Mouse (Mus musculus) ES-Bruce4 (cell line): ENCODE data around the gene Sh2d3c. TPM values are rescaled to one million over a fixed set of nuclear protein-coding genes. Genes with fewer than 3 reads are reported as not detected.
A peak's percentile ranks its signal among the peaks of the same experiment; 100 is the strongest.

ENCODE experiments used
- H3K27ac ChIP-seq: 2 replicates; pipeline ENCODE4 v1.5.1; 2012; ENCODE audit warnings: low read length, inconsistent platforms; ENCODE audit not compliant: insufficient read depth
- H3K27me3 ChIP-seq: 2 replicates; pipeline ENCODE4 v1.6.1; 2012; ENCODE audit warnings: mild to moderate bottlenecking, low read length, inconsistent platforms; ENCODE audit not compliant: control insufficient read depth, poor library complexity, insufficient read depth, severe bottlenecking
- H3K36me3 ChIP-seq: 2 replicates; pipeline ENCODE4 v1.6.1; 2012; ENCODE audit warnings: inconsistent platforms, mild to moderate bottlenecking, low read length, moderate library complexity; ENCODE audit not compliant: control insufficient read depth, poor library complexity, insufficient read depth, severe bottlenecking
- H3K4me1 ChIP-seq: one replicate; pipeline ENCODE4 v1.8.1; 2011; ENCODE audit warnings: low read length; ENCODE audit not compliant: control insufficient read depth, insufficient read depth
- H3K4me3 ChIP-seq: 2 replicates; pipeline ENCODE4 v1.5.1; 2011; ENCODE audit warnings: low read depth, mild to moderate bottlenecking, low read length
- H3K9ac ChIP-seq: 2 replicates; pipeline ENCODE4 v1.6.1; 2012; ENCODE audit warnings: low read depth, mild to moderate bottlenecking, inconsistent platforms; ENCODE audit not compliant: poor library complexity, severe bottlenecking
- H3K9me3 ChIP-seq: replicated peaks from 2 replicates; pipeline ENCODE4 v1.6.1; 2012; ENCODE audit warnings: mild to moderate bottlenecking, low read length, inconsistent platforms; ENCODE audit not compliant: control insufficient read depth, poor library complexity, insufficient read depth, severe bottlenecking
- CTCF ChIP-seq: IDR thresholded peaks from one replicate; pipeline ENCODE4 v1.8.1; 2011; ENCODE audit warnings: low read depth, low read length
- EP300 ChIP-seq: IDR thresholded peaks from 2 replicates; pipeline ENCODE4 v1.6.1; 2011; ENCODE audit warnings: low read depth, low read length; ENCODE audit not compliant: insufficient read depth
- POLR2A ChIP-seq: IDR thresholded peaks from one replicate; pipeline ENCODE4 v1.8.1; 2011; ENCODE audit warnings: low read length; ENCODE audit not compliant: insufficient read depth
- polyA plus RNA-seq: library from polyadenylated mRNA; stranded (reverse); fragments of >200 nt; gene quantifications from 2 replicates; pipeline ENCODE4 v1.2.4, GENCODE M21; 2011; ENCODE audit warnings: low read depth; ENCODE audit not compliant: missing spikeins, insufficient read depth, insufficient read length

The Sh2d3c gene
- polyA plus RNA-seq, 1 experiment: 9.0 TPM

- TF ChIP-seq CTCF (no peak), POLR2A (no peak), EP300 (no peak)
- Histone ChIP-seq H3K4me1 (peaks cover 4% of the 10 kb centered on the region), H3K9me3 (no peaks in the 10 kb centered on the region), H3K36me3 (no peaks in the 10 kb centered on the region), H3K27me3 (no peaks in the 10 kb centered on the region), H3K9ac (no peak overlapping the region), H3K27ac (no peak overlapping the region), H3K4me3 (no peak overlapping the region)
Measured at GRCm38 (mm10) chr2:32724149-32724548, 3.3 kb downstream of the Sh2d3c start.

- no peak overlapping the region for H3K9ac ChIP-seq
- TF ChIP-seq EP300 (no peak), CTCF (no peak), POLR2A (no peak)
- H3K27me3 ChIP-seq: no peaks in the 10 kb centered on the region
- no peak overlapping the region for H3K4me3 ChIP-seq
- H3K9me3 ChIP-seq: no peaks in the 10 kb centered on the region
- H3K27ac ChIP-seq: no peak overlapping the region
- peaks cover 4% of the 10 kb centered on the region for H3K4me1 ChIP-seq
- no peaks in the 10 kb centered on the region for H3K36me3 ChIP-seq
Measured at GRCm38 (mm10) chr2:32724832-32725790, 4.3 kb downstream of the Sh2d3c start.

GRCm38 (mm10) chr2:32727435-32727834, 6.6 kb downstream of the Sh2d3c start:
- Histone ChIP-seq H3K36me3 (no peaks in the 10 kb centered on the region), H3K9me3 (no peaks in the 10 kb centered on the region), H3K9ac (no peak overlapping the region), H3K27me3 (no peaks in the 10 kb centered on the region), H3K27ac (no peak overlapping the region), H3K4me1 (peaks cover 2% of the 10 kb centered on the region), H3K4me3 (peak overlapping the region; percentile 44)
- TF ChIP-seq POLR2A: no peak
- TF ChIP-seq CTCF: no peak
- no peak for TF ChIP-seq EP300

- H3K27me3 ChIP-seq: no peaks in the 10 kb centered on the region
- H3K27ac ChIP-seq: no peak overlapping the region
- H3K36me3 ChIP-seq: no peaks in the 10 kb centered on the region
- peaks cover 2% of the 10 kb centered on the region for H3K4me1 ChIP-seq
- H3K9ac ChIP-seq: no peak overlapping the region
- TF ChIP-seq EP300: no peak
- TF ChIP-seq POLR2A: no peak
- no peak for TF ChIP-seq CTCF
- H3K4me3 ChIP-seq: peak overlapping the region; percentile 8; the same call in 1 of the 2 replicates
- no peaks in the 10 kb centered on the region for H3K9me3 ChIP-seq
Measured at GRCm38 (mm10) chr2:32728463-32728862, 7.6 kb downstream of the Sh2d3c start.

- H3K36me3 ChIP-seq: no peaks in the 10 kb centered on the region
- H3K4me1 ChIP-seq: peaks cover 2% of the 10 kb centered on the region
- no peaks in the 10 kb centered on the region for H3K27me3 ChIP-seq
- H3K9ac ChIP-seq: no peak overlapping the region
- no peaks in the 10 kb centered on the region for H3K9me3 ChIP-seq
- TF ChIP-seq POLR2A (no peak), CTCF (no peak), EP300 (no peak)
- no peak overlapping the region for H3K27ac ChIP-seq
- H3K4me3 ChIP-seq: no peak overlapping the region
Measured at GRCm38 (mm10) chr2:32729547-32729946, 8.7 kb downstream of the Sh2d3c start.

GRCm38 (mm10) chr2:32730854-32731253, 10.0 kb downstream of the Sh2d3c start:
- Histone ChIP-seq H3K4me3 (no peak overlapping the region), H3K9ac (no peak overlapping the region), H3K27ac (no peak overlapping the region), H3K27me3 (no peaks in the 10 kb centered on the region), H3K4me1 (peaks cover 2% of the 10 kb centered on the region), H3K9me3 (no peaks in the 10 kb centered on the region), H3K36me3 (no peaks in the 10 kb centered on the region)
- no peak for TF ChIP-seq CTCF
- no peak for TF ChIP-seq EP300
- TF ChIP-seq POLR2A: no peak
